Mouse (Mus musculus) intestine, embryonic 15.5 days (tissue): ENCODE results near the gene Hdac9. TPM values are rescaled to one million over a fixed set of nuclear protein-coding genes. Genes with fewer than 3 reads are reported as not detected.

Source experiments
- ATAC-seq: fragments of 200-750 bp; cut with Nextera tagmentation; 2 replicates; pipeline ENCODE4 v1.8.0; 2017; ENCODE audit warnings: moderate TSS enrichment, moderate library complexity
- H3K27ac ChIP-seq: fragments of 300-500 bp; sonication (generic); 2 replicates; pipeline ENCODE4 v1.5.1; 2015; ENCODE audit warnings: mild to moderate bottlenecking, inconsistent platforms
- H3K27me3 ChIP-seq: fragments of 300-500 bp; sonication (generic); replicated peaks from 2 replicates; pipeline ENCODE4 v1.6.1; 2015; ENCODE audit warnings: inconsistent platforms
- H3K36me3 ChIP-seq: fragments of 300-500 bp; sonication (generic); 2 replicates; pipeline ENCODE4 v1.6.1; 2015; ENCODE audit warnings: inconsistent platforms
- H3K4me1 ChIP-seq: fragments of 300-500 bp; sonication (generic); replicated peaks from 2 replicates; pipeline ENCODE4 v1.6.1; 2015; ENCODE audit warnings: inconsistent platforms
- H3K4me2 ChIP-seq: fragments of 300-500 bp; sonication (generic); replicated peaks from 2 replicates; pipeline ENCODE4 v1.6.1; 2015; ENCODE audit warnings: mild to moderate bottlenecking, inconsistent platforms
- H3K4me3 ChIP-seq: fragments of 300-500 bp; sonication (generic); replicated peaks from 2 replicates; pipeline ENCODE4 v1.5.1; 2015; ENCODE audit warnings: inconsistent platforms
- H3K9ac ChIP-seq: fragments of 300-500 bp; sonication (generic); 2 replicates; pipeline ENCODE4 v1.6.1; 2015; ENCODE audit warnings: inconsistent platforms
- H3K9me3 ChIP-seq: fragments of 300-500 bp; sonication (generic); 2 replicates; pipeline ENCODE4 v1.6.1; 2016; ENCODE audit warnings: inconsistent platforms
- WGBS: fragments of 180-500 bp; shearing (Covaris S2); methylation state at CpG from one replicate; pipeline ENCODE4 v1.1.7; 2015; 5-methylcytosine and 5-hydroxymethylcytosine counted together
- polyA plus RNA-seq: library from polyadenylated mRNA; unstranded; fragments of >200 nt; fragmentation: Nextera tagmentation; extraction: Ambion mirVana; gene quantifications from 2 replicates; pipeline ENCODE4 v1.2.1, GENCODE M21; 2015

Hdac9 gene
- polyA plus RNA-seq, 1 experiment from 2014 or later, result 4.2 TPM

DNA sequence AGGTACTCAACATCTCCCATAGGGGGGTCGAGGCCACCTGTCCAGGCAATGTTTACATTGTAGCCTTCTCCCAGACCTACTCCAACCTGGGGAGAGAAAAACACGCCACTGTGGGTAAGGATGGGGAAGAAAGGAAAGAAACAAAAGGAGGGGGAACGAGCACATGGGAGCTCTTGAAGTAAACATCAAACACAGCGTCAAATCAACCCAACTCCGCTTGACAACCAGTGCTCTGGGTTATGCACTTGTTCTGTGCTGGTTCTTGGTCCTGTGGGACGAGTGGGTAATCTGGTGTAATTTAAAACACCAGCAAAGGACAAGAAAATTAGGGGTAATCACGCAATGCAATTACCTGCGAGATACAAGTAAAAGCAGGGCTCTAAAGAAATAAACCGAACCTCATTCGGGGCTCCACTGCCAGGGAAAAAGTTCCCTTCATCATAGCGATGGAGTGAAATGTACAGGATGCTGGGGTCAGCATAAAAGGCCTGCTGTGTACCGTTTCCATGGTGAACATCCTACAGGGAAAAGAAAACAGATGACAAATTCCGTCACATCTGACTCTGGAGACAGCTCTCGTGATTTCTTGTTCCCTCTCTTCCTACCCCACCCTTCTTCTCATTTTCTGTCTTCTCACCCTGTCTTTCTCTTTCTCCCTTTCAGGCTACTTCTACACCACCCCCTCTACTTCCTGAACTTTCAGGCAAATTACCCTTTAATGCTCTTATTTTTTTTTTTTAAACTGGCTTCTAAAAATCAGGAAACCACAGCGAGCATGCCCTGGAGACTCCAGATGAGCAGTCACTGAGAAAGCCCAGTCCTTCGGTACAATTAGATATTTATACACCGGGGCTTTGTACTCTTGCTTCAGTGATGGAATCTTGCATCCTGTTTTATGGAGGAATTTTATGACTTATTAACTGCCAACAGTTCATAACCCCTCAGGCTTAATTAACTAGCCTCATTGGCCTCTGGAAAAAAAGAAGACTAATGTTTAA is 701.6 kb downstream of the Hdac9 start:
- 47% methylated on average over 17 of the region's 17 CpGs for WGBS
- H3K4me3 ChIP-seq, result no peak overlapping the region
- H3K4me2 ChIP-seq, result no peak overlapping the region
- H3K27me3 ChIP-seq, result no peaks in the 10 kb centered on the region
- H3K4me1 ChIP-seq, result no peaks in the 10 kb centered on the region
- no peaks in the 10 kb centered on the region for H3K36me3 ChIP-seq
- ATAC-seq, result no peak
- H3K27ac ChIP-seq, result no peak overlapping the region
- no peak overlapping the region for H3K9ac ChIP-seq
- H3K9me3 ChIP-seq, result no peaks in the 10 kb centered on the region

- no peaks in the 10 kb centered on the region for H3K9me3 ChIP-seq
- no peak for ATAC-seq
- no peak overlapping the region for H3K9ac ChIP-seq
- H3K4me1 ChIP-seq, result no peaks in the 10 kb centered on the region
- H3K27ac ChIP-seq, result no peak overlapping the region
- H3K36me3 ChIP-seq, result no peaks in the 10 kb centered on the region
- no peak overlapping the region for H3K4me3 ChIP-seq
- no peaks in the 10 kb centered on the region for H3K27me3 ChIP-seq
- 50% methylated on average over 3 of the region's 3 CpGs for WGBS
- no peak overlapping the region for H3K4me2 ChIP-seq
These were observed 704.7 kb downstream of the Hdac9 start for GRCm38 (mm10) chr12:34212162-34212561.

GRCm38 (mm10) chr12:34201471-34201870 is 715.4 kb downstream of the Hdac9 start:
- H3K4me3 ChIP-seq, result no peak overlapping the region
- H3K4me1 ChIP-seq, result no peaks in the 10 kb centered on the region
- H3K9ac ChIP-seq, result no peak overlapping the region
- no peak overlapping the region for H3K4me2 ChIP-seq
- H3K27me3 ChIP-seq, result no peaks in the 10 kb centered on the region
- no peak overlapping the region for H3K27ac ChIP-seq
- H3K9me3 ChIP-seq, result no peaks in the 10 kb centered on the region
- H3K36me3 ChIP-seq, result no peaks in the 10 kb centered on the region
- no peak for ATAC-seq
- WGBS, result 84% methylated on average over 3 of the region's 3 CpGs

DNA sequence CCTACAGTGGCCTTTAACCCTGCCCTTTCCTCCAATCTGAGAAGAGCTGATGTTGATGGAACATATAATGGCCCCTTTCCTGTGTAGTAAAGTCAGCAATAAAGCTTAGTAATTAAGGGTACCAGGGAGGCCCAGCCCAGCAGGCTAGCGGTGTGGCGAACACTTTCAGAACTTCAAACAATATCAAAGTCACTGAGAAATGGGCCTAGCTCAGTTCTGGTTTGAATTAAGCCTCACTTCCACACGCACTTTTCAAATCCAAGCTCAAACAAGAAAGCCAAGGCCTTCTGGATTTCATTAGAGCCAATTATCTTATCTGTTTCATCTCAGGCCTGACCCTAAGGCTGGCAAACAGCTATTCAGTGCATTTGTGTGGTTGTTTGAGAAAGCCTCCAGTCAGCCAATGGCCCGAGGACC is 716.9 kb downstream of the Hdac9 start:
- WGBS, result 47% methylated on average over 4 of the region's 4 CpGs
- Histone ChIP-seq H3K4me3 (no peak overlapping the region), H3K27me3 (no peaks in the 10 kb centered on the region), H3K9ac (no peak overlapping the region), H3K4me1 (no peaks in the 10 kb centered on the region), H3K9me3 (no peaks in the 10 kb centered on the region), H3K4me2 (no peak overlapping the region), H3K36me3 (no peaks in the 10 kb centered on the region), H3K27ac (no peak overlapping the region)
- no peak for ATAC-seq

DNA sequence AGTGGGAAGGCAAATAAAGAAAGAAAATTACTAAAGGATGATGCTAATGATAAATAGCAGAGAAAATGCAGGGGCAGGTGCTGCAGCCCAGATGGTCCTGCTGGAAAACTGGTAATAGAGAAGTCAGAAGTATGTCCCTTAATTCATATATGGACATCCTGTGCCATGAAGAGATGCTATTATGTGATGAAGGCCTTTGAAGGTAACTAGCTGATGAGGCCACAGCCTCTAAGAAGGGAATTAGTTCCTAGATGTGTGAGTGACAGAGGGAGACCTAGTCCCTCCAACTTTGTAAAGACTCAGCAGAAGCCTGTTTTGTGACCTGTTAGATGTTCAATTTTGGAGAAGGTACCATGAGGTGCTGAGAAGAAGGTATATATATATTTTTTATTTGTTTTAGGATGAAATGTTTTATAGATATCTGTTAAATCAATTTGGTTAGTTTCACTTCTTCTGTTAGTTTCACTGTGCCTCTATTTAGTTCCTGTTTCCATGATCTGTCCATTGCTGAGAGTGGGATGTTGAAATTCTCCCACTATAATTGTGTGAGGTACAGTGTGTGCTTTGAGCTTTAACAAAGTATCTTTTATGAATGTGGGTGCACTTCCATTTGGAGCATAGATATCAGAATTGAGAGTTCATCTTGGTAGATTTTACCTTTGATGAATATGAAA is 721.6 kb downstream of the Hdac9 start:
- no peak overlapping the region for H3K9ac ChIP-seq
- no peak overlapping the region for H3K4me3 ChIP-seq
- ATAC-seq, result no peak
- no peak overlapping the region for H3K27ac ChIP-seq
- no peaks in the 10 kb centered on the region for H3K27me3 ChIP-seq
- H3K4me2 ChIP-seq, result no peak overlapping the region
- H3K36me3 ChIP-seq, result no peaks in the 10 kb centered on the region
- H3K4me1 ChIP-seq, result no peaks in the 10 kb centered on the region
- no peaks in the 10 kb centered on the region for H3K9me3 ChIP-seq

DNA sequence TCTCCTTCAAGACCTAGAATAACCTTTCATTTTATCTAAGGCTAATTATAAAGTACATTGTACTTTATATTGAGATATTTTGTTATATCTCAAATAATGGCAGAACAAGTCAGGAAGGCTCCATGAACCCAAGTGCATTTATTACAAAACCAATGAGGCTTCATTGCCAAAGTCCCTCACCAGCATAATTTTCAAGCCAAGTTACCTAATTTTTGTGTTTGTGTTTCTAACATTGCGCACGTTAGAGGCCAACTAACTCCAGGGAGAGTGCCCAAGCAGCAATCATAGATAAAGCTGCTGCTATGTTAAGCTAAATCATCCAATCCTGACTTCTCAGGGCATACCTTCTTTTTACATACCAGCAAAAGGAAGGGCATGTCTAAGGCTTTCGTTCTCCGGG is 722.8 kb downstream of the Hdac9 start:
- Histone ChIP-seq H3K27me3 (no peaks in the 10 kb centered on the region), H3K4me2 (no peak overlapping the region), H3K27ac (no peak overlapping the region), H3K36me3 (no peaks in the 10 kb centered on the region), H3K4me3 (no peak overlapping the region), H3K4me1 (no peaks in the 10 kb centered on the region), H3K9ac (no peak overlapping the region), H3K9me3 (no peaks in the 10 kb centered on the region)
- no peak for ATAC-seq
- 94% methylated on average over 4 of the region's 4 CpGs for WGBS

DNA sequence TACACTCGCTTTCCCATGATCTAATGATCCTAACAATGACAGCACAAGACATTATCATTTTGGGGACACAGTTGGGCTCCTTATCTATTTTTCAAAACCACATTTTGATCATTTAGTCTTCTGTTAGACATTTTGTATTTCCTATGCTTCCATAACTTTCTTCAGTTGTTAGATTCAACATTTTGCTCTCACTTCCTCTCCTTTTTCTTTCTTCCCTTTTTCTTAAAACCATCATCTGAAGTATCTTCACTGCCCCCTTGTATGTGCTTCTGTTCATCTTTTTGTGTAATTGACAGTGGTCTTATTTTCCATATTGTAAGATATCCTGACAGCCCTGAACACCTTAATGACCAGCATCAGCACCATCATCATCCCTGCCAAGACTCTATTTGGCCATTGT is 725.6 kb downstream of the Hdac9 start:
- H3K36me3 ChIP-seq, result no peaks in the 10 kb centered on the region
- H3K4me2 ChIP-seq, result no peak overlapping the region
- H3K9me3 ChIP-seq, result no peaks in the 10 kb centered on the region
- ATAC-seq, result no peak
- H3K9ac ChIP-seq, result no peak overlapping the region
- WGBS, result 89% methylated on average over 1 of the region's 1 CpGs
- H3K27ac ChIP-seq, result no peak overlapping the region
- no peak overlapping the region for H3K4me3 ChIP-seq
- no peaks in the 10 kb centered on the region for H3K27me3 ChIP-seq
- H3K4me1 ChIP-seq, result no peaks in the 10 kb centered on the region

DNA sequence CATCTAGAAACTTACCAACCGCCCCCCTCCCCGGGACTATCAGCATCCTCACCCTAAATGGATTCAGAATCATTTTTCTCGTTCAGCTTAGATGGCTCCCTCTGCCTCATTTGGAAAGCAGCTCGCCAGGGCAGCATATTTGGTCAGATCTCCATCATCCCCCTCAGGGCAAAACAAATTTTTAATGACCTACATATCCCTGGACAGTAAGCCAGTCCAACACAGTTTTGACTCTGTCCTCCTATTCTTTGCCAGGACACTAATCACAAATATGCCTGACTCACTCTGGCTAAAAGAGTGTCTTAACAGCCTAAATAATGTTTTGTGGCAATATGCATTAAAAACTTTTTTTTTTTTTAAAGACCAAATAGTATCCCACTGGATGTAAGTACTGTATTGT is 738.0 kb downstream of the Hdac9 start:
- WGBS, result 85% methylated on average over 4 of the region's 4 CpGs
- H3K36me3 ChIP-seq, result no peaks in the 10 kb centered on the region
- no peaks in the 10 kb centered on the region for H3K27me3 ChIP-seq
- H3K4me1 ChIP-seq, result no peaks in the 10 kb centered on the region
- no peak for ATAC-seq
- H3K9me3 ChIP-seq, result no peaks in the 10 kb centered on the region
- no peak overlapping the region for H3K27ac ChIP-seq
- H3K9ac ChIP-seq, result no peak overlapping the region
- H3K4me2 ChIP-seq, result no peak overlapping the region
- no peak overlapping the region for H3K4me3 ChIP-seq

DNA sequence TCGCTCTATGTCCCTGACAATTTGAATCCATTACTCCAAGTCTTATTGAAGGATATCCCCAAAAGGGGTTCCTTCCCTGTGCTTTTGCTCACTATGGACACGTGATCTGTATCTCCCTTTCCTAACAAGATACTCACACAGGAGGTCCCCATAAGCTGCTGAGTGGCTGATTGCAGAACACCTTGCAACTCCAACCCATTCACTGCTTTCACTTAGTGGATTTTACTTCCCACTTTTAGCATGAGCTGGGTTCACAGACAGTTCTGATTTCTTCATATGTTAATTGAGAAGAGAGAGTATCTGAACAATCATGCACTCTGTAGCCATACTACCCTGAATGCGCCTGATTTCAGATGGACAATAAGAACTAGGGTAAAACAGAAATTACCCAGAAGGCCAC is 740.1 kb downstream of the Hdac9 start:
- ATAC-seq, result no peak
- no peaks in the 10 kb centered on the region for H3K27me3 ChIP-seq

GRCm38 (mm10) chr12:34173036-34173435 is 743.9 kb downstream of the Hdac9 start:
- no peaks in the 10 kb centered on the region for H3K27me3 ChIP-seq
- H3K36me3 ChIP-seq, result no peaks in the 10 kb centered on the region
- H3K9ac ChIP-seq, result no peak overlapping the region
- no peaks in the 10 kb centered on the region for H3K4me1 ChIP-seq
- H3K9me3 ChIP-seq, result no peaks in the 10 kb centered on the region
- H3K27ac ChIP-seq, result no peak overlapping the region
- ATAC-seq, result no peak
- no peak overlapping the region for H3K4me2 ChIP-seq
- WGBS, result 72% methylated on average over 1 of the region's 1 CpGs
- H3K4me3 ChIP-seq, result no peak overlapping the region

More for the DNA sequence above, 740.1 kb downstream of the Hdac9 start:
- H3K36me3 ChIP-seq, result no peaks in the 10 kb centered on the region
- H3K9me3 ChIP-seq, result no peaks in the 10 kb centered on the region
- H3K4me1 ChIP-seq, result no peaks in the 10 kb centered on the region
- no peak overlapping the region for H3K4me2 ChIP-seq
- H3K4me3 ChIP-seq, result no peak overlapping the region
- no peak overlapping the region for H3K27ac ChIP-seq
- 88% methylated on average over 3 of the region's 3 CpGs for WGBS
- no peak overlapping the region for H3K9ac ChIP-seq

DNA sequence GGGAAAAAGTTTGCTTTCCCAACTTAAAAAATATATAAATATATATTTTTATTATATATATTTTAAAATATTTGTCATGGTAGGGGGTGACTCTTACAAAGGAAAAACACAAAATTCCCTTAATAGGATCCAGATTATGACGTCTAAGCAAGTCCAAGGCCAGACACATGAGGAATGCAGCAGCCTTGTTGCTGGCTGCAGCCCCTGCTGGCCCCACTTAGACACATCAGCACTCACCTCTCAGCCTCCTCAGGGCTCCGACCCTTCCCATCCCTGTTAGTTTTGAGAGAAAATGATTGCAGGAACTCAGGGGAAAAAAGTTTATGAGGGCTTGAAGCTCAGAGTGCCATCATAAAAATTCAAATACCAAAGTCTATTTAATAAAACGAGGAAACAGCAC is 746.3 kb downstream of the Hdac9 start:
- Histone ChIP-seq H3K27me3 (no peaks in the 10 kb centered on the region), H3K4me3 (no peak overlapping the region), H3K4me2 (no peak overlapping the region), H3K9me3 (no peaks in the 10 kb centered on the region), H3K4me1 (no peaks in the 10 kb centered on the region), H3K9ac (no peak overlapping the region), H3K27ac (no peak overlapping the region), H3K36me3 (no peaks in the 10 kb centered on the region)
- 51% methylated on average over 3 of the region's 3 CpGs for WGBS
- ATAC-seq, result no peak

- Histone ChIP-seq H3K4me1 (no peaks in the 10 kb centered on the region), H3K27me3 (no peaks in the 10 kb centered on the region), H3K36me3 (no peaks in the 10 kb centered on the region), H3K9ac (no peak overlapping the region), H3K9me3 (no peaks in the 10 kb centered on the region), H3K4me3 (no peak overlapping the region), H3K4me2 (no peak overlapping the region), H3K27ac (no peak overlapping the region)
- 81% methylated on average over 4 of the region's 4 CpGs for WGBS
- no peak for ATAC-seq
These were observed 751.2 kb downstream of the Hdac9 start for GRCm38 (mm10) chr12:34165674-34166073.
